Comparison of ENCODE assay signal across 12 mouse cellular contexts in the genomic region with DNA sequence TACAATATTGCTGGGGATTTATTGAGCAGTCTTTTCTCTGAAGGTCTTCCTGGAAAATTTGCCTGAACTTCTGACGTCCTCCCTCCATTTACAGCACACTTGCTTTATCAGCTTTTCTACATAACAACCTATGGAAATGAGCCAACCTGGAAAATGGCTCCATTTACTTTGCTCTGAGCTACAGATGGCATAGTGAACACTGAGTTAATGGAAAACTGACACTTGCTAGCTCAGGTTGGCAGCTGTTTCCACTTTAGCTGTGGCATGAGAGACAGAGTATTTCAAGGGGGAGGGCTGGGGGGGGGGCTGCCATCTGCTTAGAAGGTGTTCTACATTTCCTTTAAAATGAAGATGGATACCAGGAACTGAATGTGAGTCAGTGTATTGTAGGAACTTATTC.
A peak's percentile ranks its signal among the peaks of the same experiment; 100 is the strongest.
DNase-seq lines count a peak whose midpoint lies in the region; ATAC-seq lines count a peak whose summit lies in the region.
"Had no signal": no experiment of that assay in that cellular context is flagged by ENCODE, and none has a peak within 500 bp of the region (broad histone marks: within the 10 kb centered on the region; RNA-seq: fewer than 3 reads in every experiment).

No protein-coding gene starts in this region.

- no peak overlapping the region for H3K27ac ChIP-seq in kidney, embryonic 15.5 days
- no peak overlapping the region for H3K27ac ChIP-seq in forebrain, embryonic 16.5 days (ENCODE audit: low read length)
- H3K27ac ChIP-seq: lung, embryonic 15.5 days had no signal

- H3K4me3 ChIP-seq in kidney, embryonic 15.5 days (replicated peaks), result no peak overlapping the region
- H3K4me3 ChIP-seq in forebrain, embryonic 16.5 days (replicated peaks; ENCODE audit: low read length), result no peak overlapping the region
- H3K4me3 ChIP-seq: lung, embryonic 15.5 days had no signal

- no peaks in the 10 kb centered on the region for H3K4me1 ChIP-seq in kidney, embryonic 15.5 days
- 0 out of 2 replicates have a peak, but pooled peaks cover 4% of the 10 kb centered on the region for H3K4me1 ChIP-seq in forebrain, embryonic 16.5 days (replicated peaks; ENCODE audit: control insufficient read depth, insufficient read depth, low read length)
- H3K4me1 ChIP-seq: lung, embryonic 15.5 days had no signal

- H3K27me3 ChIP-seq in kidney, embryonic 15.5 days, result no peaks in the 10 kb centered on the region
- no peaks in the 10 kb centered on the region for H3K27me3 ChIP-seq in forebrain, embryonic 16.5 days (replicated peaks; ENCODE audit: control insufficient read depth, insufficient read depth, low read length)
- H3K27me3 ChIP-seq: lung, embryonic 15.5 days had no signal

- ATAC-seq in kidney, embryonic 15.5 days (replicated peaks; ENCODE audit: low FRiP score), result no peak
- ATAC-seq in forebrain, embryonic 16.5 days, result peak; percentile 86
- ATAC-seq: midbrain, embryonic 16.5 days had no signal

- H3K36me3 ChIP-seq in kidney, embryonic 15.5 days, result no peaks in the 10 kb centered on the region
- H3K36me3 ChIP-seq in forebrain, embryonic 16.5 days (ENCODE audit: control insufficient read depth, insufficient read depth), result no peaks in the 10 kb centered on the region
- H3K36me3 ChIP-seq: lung, embryonic 15.5 days had no signal

- whole genome bisulfite sequencing in kidney, embryonic 15.5 days, result 60% methylated on average over 1 of the region's 1 CpGs
- WGBS in forebrain, embryonic 16.5 days, result 21% methylated on average over 1 of the region's 1 CpGs

- peak; percentile 2 for DNase-seq in cerebellum, postnatal 14 days
- no peak for DNase-seq in cerebellum, postnatal 36 days
- peak; percentile 5 to 18 for DNase-seq in kidney, adult 8-10 months
- DNase-seq in layer of hippocampus, adult 9-10 months (ENCODE audit: low spot score), result peak; percentile 16
- DNase-seq in lung, postnatal 25 days (ENCODE audit: low spot score), result no peak
- DNase-seq in ovary, postnatal 36 days (ENCODE audit: low spot score), result no peak
- DNase-seq: gastrocnemius, postnatal 36 days; thymus, postnatal 36 days had no signal

- no peak overlapping the region for H3K4me2 ChIP-seq in kidney, embryonic 15.5 days
- no peak overlapping the region for H3K4me2 ChIP-seq in forebrain, embryonic 16.5 days (ENCODE audit: low read length)
- H3K4me2 ChIP-seq: lung, embryonic 15.5 days had no signal

- H3K9ac ChIP-seq in kidney, embryonic 15.5 days, result no peak overlapping the region
- no peak overlapping the region for H3K9ac ChIP-seq in forebrain, embryonic 16.5 days (replicated peaks; ENCODE audit: low read depth, low read length)
- H3K9ac ChIP-seq: lung, embryonic 15.5 days had no signal

- no peaks in the 10 kb centered on the region for H3K9me3 ChIP-seq in kidney, embryonic 15.5 days (replicated peaks)
- H3K9me3 ChIP-seq in forebrain, embryonic 16.5 days (ENCODE audit: control insufficient read depth, low read length), result no peaks in the 10 kb centered on the region
- H3K9me3 ChIP-seq: lung, embryonic 15.5 days had no signal

Comparison
In these comparisons a context has a peak if more than half of its experiments do, and no peak if none do; other contexts are left out.
1. DNase-seq: peak in cerebellum, postnatal 14 days (2 of 2), kidney, adult 8-10 months (2 of 2) and layer of hippocampus, adult 9-10 months (single experiment); none in cerebellum, postnatal 36 days (0 of 2), lung, postnatal 25 days (single experiment) and ovary, postnatal 36 days (single experiment).